Mouse (Mus musculus) hindbrain, embryonic 15.5 days (tissue): ENCODE data around the gene Gm9918. TPM values are rescaled to one million over a fixed set of nuclear protein-coding genes. Genes with fewer than 3 reads are reported as not detected.
"Not testable (repeated sequence)": the region's sequence is repeated elsewhere in the genome, so short reads cannot be mapped to it uniquely, and the experiment has no call there.

ENCODE experiments used
- ATAC-seq: fragments of 200-750 bp; cut with Nextera tagmentation; 2 replicates; pipeline ENCODE4 v1.8.0; 2017; ENCODE audit warnings: low read depth, moderate number of reproducible peaks, moderate TSS enrichment; ENCODE audit not compliant: low FRiP score
- H3K27ac ChIP-seq: fragments of 300-500 bp; sonication (generic); replicated peaks from 2 replicates; pipeline ENCODE4 v1.5.1; 2015; ENCODE audit warnings: mild to moderate bottlenecking, inconsistent platforms
- H3K27me3 ChIP-seq: fragments of 300-500 bp; sonication (generic); 2 replicates; pipeline ENCODE4 v1.6.1; 2015; ENCODE audit warnings: control low read depth, inconsistent platforms
- H3K36me3 ChIP-seq: fragments of 300-500 bp; sonication (generic); 2 replicates; pipeline ENCODE4 v1.6.1; 2015; ENCODE audit warnings: control low read depth, inconsistent platforms
- H3K4me1 ChIP-seq: fragments of 300-500 bp; sonication (generic); replicated peaks from 2 replicates; pipeline ENCODE4 v1.6.1; 2015; ENCODE audit warnings: control low read depth, inconsistent platforms
- H3K4me2 ChIP-seq: fragments of 300-500 bp; sonication (generic); 2 replicates; pipeline ENCODE4 v1.6.1; 2015; ENCODE audit warnings: moderate library complexity, mild to moderate bottlenecking, inconsistent platforms
- H3K4me3 ChIP-seq: fragments of 300-500 bp; sonication (generic); 2 replicates; pipeline ENCODE4 v1.5.1; 2015; ENCODE audit warnings: mild to moderate bottlenecking, inconsistent platforms
- H3K9ac ChIP-seq: fragments of 300-500 bp; sonication (generic); 2 replicates; pipeline ENCODE4 v1.6.1; 2015; ENCODE audit warnings: inconsistent platforms
- H3K9me3 ChIP-seq: fragments of 300-500 bp; sonication (generic); 2 replicates; pipeline ENCODE4 v1.6.1; 2016; ENCODE audit warnings: control low read depth, inconsistent platforms
- WGBS: fragments of 180-500 bp; shearing (Covaris S2); methylation state at CpG from one replicate; pipeline ENCODE4 v1.1.7; 2015; 5-methylcytosine and 5-hydroxymethylcytosine counted together
- polyA plus RNA-seq: library from polyadenylated mRNA; unstranded; fragments of >200 nt; fragmentation: Nextera tagmentation; extraction: Ambion mirVana; gene quantifications from 2 replicates; pipeline ENCODE4 v1.2.1, GENCODE M21; 2015

Gm9918 gene
- polyA plus RNA-seq: 0.06 and 0.07 TPM in 2 replicates

GRCm38 (mm10) chr15:102270274-102270960, at the start of gene Gm9918:
Gm9918 (plus strand) TSS chr15:102270563.
- Histone ChIP-seq H3K9me3 (no peaks in the 10 kb centered on the region), H3K4me3 (no peak within 1 kb of the TSS), H3K4me2 (peak within 1 kb of the TSS; percentile 11; the same call in 1 of the 2 replicates), H3K27me3 (peaks cover 22% of the 10 kb centered on the region; the same call in 1 of the 2 replicates), H3K27ac (no peak within 1 kb of the TSS), H3K36me3 (no peaks in the 10 kb centered on the region), H3K9ac (no peak within 1 kb of the TSS), H3K4me1 (no peaks in the 10 kb centered on the region; the same call in 1 of the 2 replicates)
- 12% methylated on average over 21 of the region's 21 CpGs for WGBS
- ATAC-seq: no peak

- WGBS: 55% methylated on average over 10 of the region's 10 CpGs
- Histone ChIP-seq H3K27ac (no peak overlapping the region), H3K4me3 (no peak overlapping the region), H3K9ac (no peak overlapping the region), H3K4me2 (no peak overlapping the region), H3K4me1 (peaks cover 12% of the 10 kb centered on the region), H3K9me3 (no peaks in the 10 kb centered on the region), H3K36me3 (no peaks in the 10 kb centered on the region), H3K27me3 (peaks cover 28% of the 10 kb centered on the region)
- ATAC-seq: no peak
Measured at GRCm38 (mm10) chr15:102222386-102222785, 48.0 kb upstream of the Gm9918 start.

GRCm38 (mm10) chr15:102224186-102224991, 46.0 kb upstream of the Gm9918 start:
- H3K4me3 ChIP-seq: peak overlapping the region; percentile 41
- peak overlapping the region; percentile 35 for H3K9ac ChIP-seq
- WGBS: 2% methylated on average over 43 of the region's 43 CpGs
- H3K4me1 ChIP-seq: peaks cover 12% of the 10 kb centered on the region
- H3K4me2 ChIP-seq: peak overlapping the region; percentile 90
- peak; percentile 87 for ATAC-seq
- H3K36me3 ChIP-seq: no peaks in the 10 kb centered on the region
- H3K9me3 ChIP-seq: no peaks in the 10 kb centered on the region
- no peak overlapping the region for H3K27ac ChIP-seq
- peaks cover 28% of the 10 kb centered on the region for H3K27me3 ChIP-seq

- peak; percentile 31; the same call in 1 of the 2 replicates for ATAC-seq
- H3K9ac ChIP-seq: 0 out of 2 replicates have a peak overlapping the region, but pooled peaks have one; percentile 35
- peak overlapping the region; percentile 41 for H3K4me3 ChIP-seq
- H3K27me3 ChIP-seq: peaks cover 28% of the 10 kb centered on the region
- 21% methylated on average over 19 of the region's 21 CpGs for WGBS
- H3K27ac ChIP-seq: no peak overlapping the region
- H3K36me3 ChIP-seq: no peaks in the 10 kb centered on the region
- H3K4me2 ChIP-seq: peak overlapping the region; percentile 90
- no peaks in the 10 kb centered on the region for H3K9me3 ChIP-seq
- H3K4me1 ChIP-seq: peaks cover 12% of the 10 kb centered on the region
Measured at GRCm38 (mm10) chr15:102224992-102225617, 45.3 kb upstream of the Gm9918 start.

GRCm38 (mm10) chr15:102225619-102226018, 44.7 kb upstream of the Gm9918 start:
- not testable (repeated sequence) for H3K9me3 ChIP-seq, H3K4me3 ChIP-seq, H3K36me3 ChIP-seq, ATAC-seq, H3K27ac ChIP-seq, H3K9ac ChIP-seq, H3K4me2 ChIP-seq
- peaks cover 28% of the 10 kb centered on the region for H3K27me3 ChIP-seq
- WGBS: 80% methylated on average over 6 of the region's 6 CpGs
- H3K4me1 ChIP-seq: peaks cover 12% of the 10 kb centered on the region

GRCm38 (mm10) chr15:102230408-102231321, 39.7 kb upstream of the Gm9918 start:
- Histone ChIP-seq H3K4me3 (no peak overlapping the region), H3K4me1 (no peaks in the 10 kb centered on the region), H3K9me3 (no peaks in the 10 kb centered on the region), H3K4me2 (no peak overlapping the region), H3K9ac (no peak overlapping the region), H3K27ac (no peak overlapping the region), H3K36me3 (no peaks in the 10 kb centered on the region), H3K27me3 (peaks cover 3% of the 10 kb centered on the region; the same call in 1 of the 2 replicates)
- WGBS: 79% methylated on average over 17 of the region's 17 CpGs
- ATAC-seq: no peak

- WGBS: 57% methylated on average over 6 of the region's 6 CpGs
- H3K9me3 ChIP-seq: no peaks in the 10 kb centered on the region
- no peaks in the 10 kb centered on the region for H3K27me3 ChIP-seq
- H3K4me2 ChIP-seq: no peak within 1 kb of the TSS
- no peaks in the 10 kb centered on the region for H3K36me3 ChIP-seq
- H3K27ac ChIP-seq: no peak within 1 kb of the TSS
- no peak within 1 kb of the TSS for H3K4me3 ChIP-seq
- ATAC-seq: no peak
- no peaks in the 10 kb centered on the region for H3K4me1 ChIP-seq
- H3K9ac ChIP-seq: no peak within 1 kb of the TSS
Measured at GRCm38 (mm10) chr15:102231748-102232147, 38.6 kb upstream of the Gm9918 start, which contains the start of gene Itgb7. Itgb7 (minus strand) TSS chr15:102231944.

GRCm38 (mm10) chr15:102232764-102233163, 37.6 kb upstream of the Gm9918 start:
- Histone ChIP-seq H3K4me3 (no peak overlapping the region), H3K27me3 (no peaks in the 10 kb centered on the region), H3K9me3 (no peaks in the 10 kb centered on the region), H3K27ac (no peak overlapping the region), H3K4me1 (no peaks in the 10 kb centered on the region), H3K36me3 (no peaks in the 10 kb centered on the region), H3K9ac (no peak overlapping the region), H3K4me2 (no peak overlapping the region)
- ATAC-seq: no peak
- WGBS: 88% methylated on average over 7 of the region's 7 CpGs

- no peak for ATAC-seq
- no peaks in the 10 kb centered on the region for H3K27me3 ChIP-seq
- H3K9me3 ChIP-seq: no peaks in the 10 kb centered on the region
- H3K27ac ChIP-seq: no peak overlapping the region
- no peaks in the 10 kb centered on the region for H3K4me1 ChIP-seq
- no peak overlapping the region for H3K4me2 ChIP-seq
- no peak overlapping the region for H3K4me3 ChIP-seq
- H3K9ac ChIP-seq: no peak overlapping the region
- H3K36me3 ChIP-seq: no peaks in the 10 kb centered on the region
- 30% methylated on average over 2 of the region's 2 CpGs for WGBS
Measured at GRCm38 (mm10) chr15:102233896-102234295, 36.5 kb upstream of the Gm9918 start.

GRCm38 (mm10) chr15:102235371-102236027, 34.9 kb upstream of the Gm9918 start:
- 41% methylated on average over 21 of the region's 21 CpGs for WGBS
- Histone ChIP-seq H3K9ac (no peak overlapping the region), H3K9me3 (no peaks in the 10 kb centered on the region), H3K4me3 (no peak overlapping the region), H3K36me3 (no peaks in the 10 kb centered on the region), H3K4me1 (no peaks in the 10 kb centered on the region), H3K27ac (no peak overlapping the region), H3K4me2 (no peak overlapping the region), H3K27me3 (0 out of 2 replicates have a peak, but pooled peaks cover 4% of the 10 kb centered on the region)
- ATAC-seq: no peak
